Mouse (Mus musculus) heart, embryonic 12.5 days (tissue): ENCODE data around the gene Map3k5. TPM values are rescaled to one million over a fixed set of nuclear protein-coding genes. Genes with fewer than 3 reads are reported as not detected.
A peak's percentile ranks its signal among the peaks of the same experiment; 100 is the strongest.

Experiments used
- ATAC-seq: fragments of 200-750 bp; cut with Nextera tagmentation; 2 replicates; pipeline ENCODE4 v1.8.0; 2017; ENCODE audit warnings: moderate TSS enrichment, moderate library complexity; ENCODE audit not compliant: insufficient number of reproducible peaks, low FRiP score
- H3K27ac ChIP-seq: fragments of 300-500 bp; sonication (generic); 2 replicates; pipeline ENCODE4 v1.5.1; 2016; ENCODE audit warnings: mild to moderate bottlenecking, moderate library complexity; ENCODE audit not compliant: poor library complexity, severe bottlenecking
- H3K27me3 ChIP-seq: fragments of 300-500 bp; sonication (generic); replicated peaks from 2 replicates; pipeline ENCODE4 v1.6.1; 2016; ENCODE audit warnings: mild to moderate bottlenecking, moderate library complexity
- H3K36me3 ChIP-seq: fragments of 300-500 bp; sonication (generic); 2 replicates; pipeline ENCODE4 v1.6.1; 2016; ENCODE audit warnings: mild to moderate bottlenecking, moderate library complexity
- H3K4me1 ChIP-seq: fragments of 300-500 bp; sonication (generic); replicated peaks from 2 replicates; pipeline ENCODE4 v1.6.1; 2016; ENCODE audit warnings: mild to moderate bottlenecking
- H3K4me2 ChIP-seq: fragments of 300-500 bp; sonication (generic); 2 replicates; pipeline ENCODE4 v1.6.1; 2016; ENCODE audit warnings: mild to moderate bottlenecking, moderate library complexity
- H3K4me3 ChIP-seq: fragments of 300-500 bp; sonication (generic); 2 replicates; pipeline ENCODE4 v1.5.1; 2016; ENCODE audit warnings: mild to moderate bottlenecking
- H3K9ac ChIP-seq: fragments of 300-500 bp; sonication (generic); 2 replicates; pipeline ENCODE4 v1.6.1; 2016; ENCODE audit warnings: mild to moderate bottlenecking, moderate library complexity
- H3K9me3 ChIP-seq: fragments of 300-500 bp; sonication (generic); replicated peaks from 2 replicates; pipeline ENCODE4 v1.6.1; 2016; ENCODE audit warnings: mild to moderate bottlenecking, moderate library complexity
- WGBS: fragments of 180-500 bp; shearing (Covaris S2); methylation state at CpG from one replicate; pipeline ENCODE4 v1.1.7; 2016; 5-methylcytosine and 5-hydroxymethylcytosine counted together
- polyA plus RNA-seq: library from polyadenylated mRNA; unstranded; fragments of >200 nt; fragmentation: Nextera tagmentation; extraction: Ambion mirVana; gene quantifications from 2 replicates; pipeline ENCODE4 v1.2.1, GENCODE M21; 2016

Map3k5 gene
- polyA plus RNA-seq, 1 experiment from 2014 or later = 4.8 TPM

- peak overlapping the region; percentile 90 for H3K4me2 ChIP-seq
- peak; percentile 82 for ATAC-seq
- H3K9ac ChIP-seq = peak overlapping the region; percentile 82
- no peaks in the 10 kb centered on the region for H3K36me3 ChIP-seq
- peak overlapping the region; percentile 74 for H3K4me3 ChIP-seq
- 0 out of 2 replicates have a peak, but pooled peaks cover 12% of the 10 kb centered on the region for H3K4me1 ChIP-seq
- H3K27me3 ChIP-seq = peaks cover 28% of the 10 kb centered on the region
- H3K27ac ChIP-seq = no peak overlapping the region
- WGBS = 2% methylated on average over 44 of the region's 58 CpGs
- H3K9me3 ChIP-seq = no peaks in the 10 kb centered on the region
These were observed 214.5 kb downstream of the Map3k5 start for GRCm38 (mm10) chr10:20148773-20149120.

GRCm38 (mm10) chr10:20149121-20149834 lies 215.0 kb downstream of the Map3k5 start:
- Histone ChIP-seq H3K36me3 (no peaks in the 10 kb centered on the region), H3K9me3 (no peaks in the 10 kb centered on the region), H3K4me1 (0 out of 2 replicates have a peak, but pooled peaks cover 12% of the 10 kb centered on the region), H3K27me3 (peaks cover 28% of the 10 kb centered on the region), H3K27ac (peak overlapping the region; percentile 8; the same call in 1 of the 2 replicates), H3K9ac (peak overlapping the region; percentile 82), H3K4me3 (peak overlapping the region; percentile 74), H3K4me2 (peak overlapping the region; percentile 90)
- WGBS = 1% methylated on average over 64 of the region's 74 CpGs
- ATAC-seq = peak; percentile 75

- no peaks in the 10 kb centered on the region for H3K36me3 ChIP-seq
- H3K9ac ChIP-seq = peak overlapping the region; percentile 82
- H3K27ac ChIP-seq = no peak overlapping the region
- WGBS = 8% methylated on average over 13 of the region's 13 CpGs
- peaks cover 28% of the 10 kb centered on the region for H3K27me3 ChIP-seq
- H3K9me3 ChIP-seq = no peaks in the 10 kb centered on the region
- 0 out of 2 replicates have a peak, but pooled peaks cover 12% of the 10 kb centered on the region for H3K4me1 ChIP-seq
- H3K4me3 ChIP-seq = peak overlapping the region; percentile 74
- H3K4me2 ChIP-seq = peak overlapping the region; percentile 90
- no peak for ATAC-seq
These were observed 215.6 kb downstream of the Map3k5 start for GRCm38 (mm10) chr10:20149835-20150355.

GRCm38 (mm10) chr10:20152131-20152530 lies 217.9 kb downstream of the Map3k5 start:
- no peaks in the 10 kb centered on the region for H3K9me3 ChIP-seq
- 94% methylated on average over 1 of the region's 1 CpGs for WGBS
- peaks cover 27% of the 10 kb centered on the region for H3K4me1 ChIP-seq
- H3K9ac ChIP-seq = no peak overlapping the region
- no peak for ATAC-seq
- no peaks in the 10 kb centered on the region for H3K36me3 ChIP-seq
- H3K4me2 ChIP-seq = no peak overlapping the region
- H3K27me3 ChIP-seq = peaks cover 18% of the 10 kb centered on the region
- no peak overlapping the region for H3K4me3 ChIP-seq
- H3K27ac ChIP-seq = no peak overlapping the region

GRCm38 (mm10) chr10:20153507-20153906 lies 219.2 kb downstream of the Map3k5 start:
- Histone ChIP-seq H3K9ac (no peak overlapping the region), H3K4me2 (no peak overlapping the region), H3K4me3 (no peak overlapping the region), H3K9me3 (no peaks in the 10 kb centered on the region), H3K27me3 (peaks cover 6% of the 10 kb centered on the region; the same call in 1 of the 2 replicates), H3K4me1 (peaks cover 28% of the 10 kb centered on the region), H3K27ac (no peak overlapping the region), H3K36me3 (no peaks in the 10 kb centered on the region)
- ATAC-seq = no peak
- 70% methylated on average over 2 of the region's 2 CpGs for WGBS

- no peak overlapping the region for H3K4me3 ChIP-seq
- no peaks in the 10 kb centered on the region for H3K36me3 ChIP-seq
- ATAC-seq = no peak
- 52% methylated on average over 7 of the region's 7 CpGs for WGBS
- H3K4me2 ChIP-seq = no peak overlapping the region
- H3K27ac ChIP-seq = no peak overlapping the region
- H3K9me3 ChIP-seq = no peaks in the 10 kb centered on the region
- peaks cover 28% of the 10 kb centered on the region for H3K4me1 ChIP-seq
- H3K27me3 ChIP-seq = 0 out of 2 replicates have a peak, but pooled peaks cover under 1% of the 10 kb centered on the region
- H3K9ac ChIP-seq = no peak overlapping the region
These were observed 221.1 kb downstream of the Map3k5 start for GRCm38 (mm10) chr10:20155401-20155800.

- no peak for ATAC-seq
- 75% methylated on average over 8 of the region's 8 CpGs for WGBS
- no peaks in the 10 kb centered on the region for H3K36me3 ChIP-seq
- H3K27ac ChIP-seq = no peak overlapping the region
- no peak overlapping the region for H3K4me3 ChIP-seq
- H3K4me2 ChIP-seq = no peak overlapping the region
- H3K4me1 ChIP-seq = peaks cover 35% of the 10 kb centered on the region
- H3K9me3 ChIP-seq = no peaks in the 10 kb centered on the region
- H3K9ac ChIP-seq = no peak overlapping the region
- no peaks in the 10 kb centered on the region for H3K27me3 ChIP-seq
These were observed 222.9 kb downstream of the Map3k5 start for GRCm38 (mm10) chr10:20157021-20157726.

GRCm38 (mm10) chr10:20158756-20159155 lies 224.5 kb downstream of the Map3k5 start:
- ATAC-seq = no peak
- Histone ChIP-seq H3K4me3 (no peak overlapping the region), H3K4me1 (peaks cover 40% of the 10 kb centered on the region), H3K27me3 (no peaks in the 10 kb centered on the region), H3K27ac (peak overlapping the region; percentile 30; the same call in 1 of the 2 replicates), H3K9ac (no peak overlapping the region), H3K9me3 (no peaks in the 10 kb centered on the region), H3K36me3 (no peaks in the 10 kb centered on the region), H3K4me2 (no peak overlapping the region)
- WGBS = 32% methylated on average over 4 of the region's 4 CpGs

GRCm38 (mm10) chr10:20159308-20159707 lies 225.0 kb downstream of the Map3k5 start:
- Histone ChIP-seq H3K27ac (0 out of 2 replicates have a peak overlapping the region, but pooled peaks have one; percentile 30), H3K4me1 (peaks cover 40% of the 10 kb centered on the region), H3K36me3 (no peaks in the 10 kb centered on the region), H3K27me3 (no peaks in the 10 kb centered on the region), H3K9ac (no peak overlapping the region), H3K4me3 (no peak overlapping the region), H3K4me2 (no peak overlapping the region), H3K9me3 (no peaks in the 10 kb centered on the region)
- WGBS = 75% methylated on average over 5 of the region's 5 CpGs
- ATAC-seq = no peak

GRCm38 (mm10) chr10:20160914-20161313 lies 226.6 kb downstream of the Map3k5 start:
- ATAC-seq = no peak
- no peak overlapping the region for H3K4me3 ChIP-seq
- H3K9ac ChIP-seq = no peak overlapping the region
- no peak overlapping the region for H3K27ac ChIP-seq
- WGBS = 51% methylated on average over 8 of the region's 8 CpGs
- no peaks in the 10 kb centered on the region for H3K36me3 ChIP-seq
- H3K9me3 ChIP-seq = 0 out of 2 replicates have a peak, but pooled peaks cover 7% of the 10 kb centered on the region
- H3K4me1 ChIP-seq = peaks cover 33% of the 10 kb centered on the region
- no peak overlapping the region for H3K4me2 ChIP-seq
- H3K27me3 ChIP-seq = no peaks in the 10 kb centered on the region

GRCm38 (mm10) chr10:20164810-20165209 lies 230.5 kb downstream of the Map3k5 start:
- Histone ChIP-seq H3K4me1 (peaks cover 15% of the 10 kb centered on the region), H3K4me3 (no peak overlapping the region), H3K4me2 (no peak overlapping the region), H3K27me3 (no peaks in the 10 kb centered on the region), H3K36me3 (no peaks in the 10 kb centered on the region), H3K9me3 (0 out of 2 replicates have a peak, but pooled peaks cover 7% of the 10 kb centered on the region), H3K9ac (no peak overlapping the region), H3K27ac (no peak overlapping the region)
- no peak for ATAC-seq
- 82% methylated on average over 5 of the region's 5 CpGs for WGBS
